Mouse (Mus musculus): ENCODE measurements around the gene Rpl3l. TPM values are rescaled to one million over a fixed set of nuclear protein-coding genes. Genes with fewer than 3 reads are reported as not detected.

Rpl3l gene
- total RNA-seq, 2 experiments from 2014 or later: 0.34 to 0.68 TPM

GRCm38 (mm10) chr17:24722220-24722924 lies 5.2 kb upstream of the Rpl3l start:
- TF ChIP-seq CTCF (IDR thresholded peaks at IDR 0.05): no peak
- H3K27ac ChIP-seq: no peak overlapping the region
- intact Hi-C loops (cut with DNase I): no loop called here
- DNase-seq (ENCODE audit: extremely low spot score in 1 of 2, low spot score in 2 of 2): no peak
- no peak overlapping the region for H3K4me3 ChIP-seq

- TF ChIP-seq CTCF (IDR thresholded peaks at IDR 0.05): no peak
- Histone ChIP-seq H3K27ac (peak overlapping the region; percentile 98), H3K4me3 (peak overlapping the region; percentile 87)
- DNase-seq (ENCODE audit: extremely low spot score in 1 of 2, low spot score in 2 of 2): peak in 1 of 2 experiments; percentile 7
- intact Hi-C loops (cut with DNase I): no loop called here
These were observed 4.3 kb upstream of the Rpl3l start for GRCm38 (mm10) chr17:24723122-24723880.

GRCm38 (mm10) chr17:24723881-24724180 lies 3.8 kb upstream of the Rpl3l start:
- no peak for DNase-seq (ENCODE audit: extremely low spot score in 1 of 2, low spot score in 2 of 2)
- Histone ChIP-seq H3K27ac (peak overlapping the region; percentile 98), H3K4me3 (peak overlapping the region; percentile 87)
- intact Hi-C loops (cut with DNase I): no loop called here
- no peak for TF ChIP-seq CTCF (IDR thresholded peaks at IDR 0.05)

GRCm38 (mm10) chr17:24724184-24724583 lies 3.4 kb upstream of the Rpl3l start, which contains the start of gene Ndufb10:
Ndufb10 (minus strand) TSS chr17:24724478.
- peak; percentile 93 to 98 for DNase-seq (ENCODE audit: extremely low spot score in 1 of 2, low spot score in 2 of 2)
- Histone ChIP-seq H3K27ac (peak within 1 kb of the TSS; percentile 98), H3K4me3 (peak within 1 kb of the TSS; percentile 87)
- TF ChIP-seq CTCF (IDR thresholded peaks at IDR 0.05): peak; percentile 97
- intact Hi-C loops (cut with DNase I): no loop called here

- DNase-seq (ENCODE audit: extremely low spot score in 1 of 2, low spot score in 2 of 2): no peak
- intact Hi-C loops (cut with DNase I): no loop called here
- no peak overlapping the region for H3K4me3 ChIP-seq
These were observed 1.8 kb upstream of the Rpl3l start for GRCm38 (mm10) chr17:24725637-24726390.

GRCm38 (mm10) chr17:24728184-24728583 lies 564 bp downstream of the Rpl3l start:
- no peak for TF ChIP-seq CTCF (IDR thresholded peaks at IDR 0.05)
- peak in 1 of 2 experiments; percentile 6 for DNase-seq (ENCODE audit: extremely low spot score in 1 of 2, low spot score in 2 of 2)
- intact Hi-C loops (cut with DNase I): no loop called here
- H3K27ac ChIP-seq: no peak overlapping the region
- no peak overlapping the region for H3K4me3 ChIP-seq

More at GRCm38 (mm10) chr17:24725637-24726390, 1.8 kb upstream of the Rpl3l start:
- no peak overlapping the region for H3K27ac ChIP-seq
- no peak; the same call in 1 of the 2 replicates for TF ChIP-seq CTCF (IDR thresholded peaks at IDR 0.05)

- no peak for DNase-seq (ENCODE audit: extremely low spot score in 1 of 2, low spot score in 2 of 2)
- Histone ChIP-seq H3K27ac (no peak overlapping the region), H3K4me3 (no peak overlapping the region)
- intact Hi-C loops (cut with DNase I): no loop called here
- no peak for TF ChIP-seq CTCF (IDR thresholded peaks at IDR 0.05)
These were observed 1.4 kb downstream of the Rpl3l start for GRCm38 (mm10) chr17:24729067-24729466.

- no peak for DNase-seq (ENCODE audit: extremely low spot score in 1 of 2, low spot score in 2 of 2)
- Histone ChIP-seq H3K27ac (no peak overlapping the region), H3K4me3 (no peak overlapping the region)
- TF ChIP-seq CTCF (IDR thresholded peaks at IDR 0.05): no peak
- intact Hi-C loops (cut with DNase I): no loop called here
These were observed 3.2 kb downstream of the Rpl3l start for GRCm38 (mm10) chr17:24730787-24731186.

- TF ChIP-seq CTCF (IDR thresholded peaks at IDR 0.05): no peak
- no peak overlapping the region for H3K27ac ChIP-seq
- no peak for DNase-seq (ENCODE audit: extremely low spot score in 1 of 2, low spot score in 2 of 2)
- intact Hi-C loops (cut with DNase I): no loop called here
- H3K4me3 ChIP-seq: no peak overlapping the region
These were observed 4.8 kb downstream of the Rpl3l start for GRCm38 (mm10) chr17:24732233-24732935.

- no peak overlapping the region for H3K4me3 ChIP-seq
- DNase-seq (ENCODE audit: extremely low spot score in 1 of 2, low spot score in 2 of 2): no peak
- TF ChIP-seq CTCF (IDR thresholded peaks at IDR 0.05): no peak
- intact Hi-C loops (cut with DNase I): no loop called here
- no peak overlapping the region for H3K27ac ChIP-seq
These were observed 5.9 kb downstream of the Rpl3l start for GRCm38 (mm10) chr17:24733434-24734050.

- intact Hi-C loops (cut with DNase I): no loop called here
- Histone ChIP-seq H3K27ac (no peak overlapping the region), H3K4me3 (no peak overlapping the region)
- peak; percentile 32 for TF ChIP-seq CTCF (IDR thresholded peaks at IDR 0.05)
- DNase-seq (ENCODE audit: extremely low spot score in 1 of 2, low spot score in 2 of 2): no peak
These were observed 6.9 kb downstream of the Rpl3l start for GRCm38 (mm10) chr17:24734513-24734912.

Data from left cerebral cortex, adult 2 months (tissue).